Mouse (Mus musculus) spleen, adult 18-20 months (tissue): ENCODE measurements at regions not wholly inside any gene's neighbourhood (a gene's known extent, or its start where the extent isn't known, plus 50 kb on each side); places are given as distances from the start of the nearest gene placed in this dataset.

Experiments
- DNase-seq, 2 experiments: peaks; one replicate each; pipeline ENCODE4 v3.0.0; 2022; ENCODE audit warnings: mixed read lengths in 2 of 2

DNA sequence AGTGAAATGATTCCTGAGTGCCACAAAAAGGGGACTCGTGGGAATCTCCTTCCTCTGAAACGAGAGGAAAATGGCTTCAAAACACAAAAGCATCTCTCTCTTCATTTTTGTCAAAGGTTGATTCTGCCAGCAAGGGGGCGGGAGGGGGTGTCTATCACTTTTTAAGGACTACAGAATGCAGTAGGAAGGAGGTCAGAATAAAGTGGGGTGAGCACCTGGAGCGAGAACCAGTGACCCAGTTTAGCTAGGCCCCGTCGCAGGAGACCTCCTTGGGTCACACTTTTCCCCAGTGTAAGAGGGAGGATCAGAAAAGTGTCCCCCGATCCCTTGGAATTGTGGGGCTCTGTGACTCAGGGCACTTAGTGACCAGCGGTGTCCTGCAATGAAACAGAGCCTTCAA lies 133.1 kb downstream of the Tgfb2 start:
- DNase-seq = no peak

DNA sequence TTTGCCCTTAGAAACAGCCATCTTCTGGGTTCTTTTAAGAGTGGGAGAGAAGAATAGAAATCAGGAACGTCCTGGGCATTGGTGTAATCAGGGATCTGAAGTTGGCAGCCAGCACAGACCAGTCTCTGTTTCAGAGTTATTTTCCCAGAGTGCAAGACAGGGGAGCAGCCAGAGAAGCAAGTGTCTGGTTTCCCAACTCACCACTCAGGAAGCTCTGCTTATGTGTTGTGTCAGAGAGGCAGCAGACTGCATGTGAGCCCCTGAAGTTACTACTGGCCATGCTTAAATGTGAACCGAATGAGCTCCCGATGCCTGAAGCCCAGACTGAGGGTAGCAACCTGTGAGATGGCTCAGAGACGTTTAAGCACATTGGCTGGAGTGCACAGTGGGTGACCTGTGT lies 133.7 kb downstream of the Tgfb2 start:
- DNase-seq = no peak

DNA sequence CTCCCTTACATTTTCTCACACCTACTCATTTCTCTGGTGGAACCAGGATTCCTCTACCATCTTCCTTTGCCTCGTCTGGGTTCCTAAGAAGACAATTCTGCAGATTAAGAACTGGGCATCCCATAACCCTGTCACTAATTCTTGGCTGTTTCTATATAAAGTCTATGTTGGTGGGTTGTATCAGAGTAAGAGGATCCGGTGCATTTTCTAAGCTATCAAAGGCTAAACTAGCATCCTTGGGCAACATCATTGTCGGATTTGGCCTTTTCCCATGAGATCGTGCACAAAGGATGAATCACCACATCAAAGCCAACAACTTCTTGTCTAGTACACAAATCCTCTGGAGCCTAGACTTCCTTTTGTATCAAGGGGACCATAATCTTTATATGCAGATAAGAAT lies 137.3 kb downstream of the Tgfb2 start:
- no peak for DNase-seq

DNA sequence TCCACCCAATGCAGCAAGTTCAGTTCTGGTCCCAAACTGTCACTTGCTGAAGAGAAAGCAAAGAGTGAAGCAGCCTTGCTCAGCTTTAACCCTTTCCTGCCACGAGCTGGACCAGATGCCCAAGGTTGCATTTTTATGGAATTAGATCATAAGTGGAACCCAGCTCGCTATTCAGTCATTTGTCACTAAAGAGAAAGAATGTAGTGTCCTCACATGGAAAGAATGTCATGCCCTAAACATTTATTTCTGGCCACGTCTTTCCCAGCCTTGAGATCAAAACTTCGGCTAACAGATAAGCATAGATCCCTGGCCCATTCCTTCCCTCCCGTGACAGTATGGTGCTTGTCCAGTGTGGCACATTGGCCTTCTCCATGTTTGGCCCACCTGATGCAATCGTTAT lies 137.7 kb downstream of the Tgfb2 start:
- DNase-seq = no peak

GRCm38 (mm10) chr1:186567136-186567826 lies 138.5 kb downstream of the Tgfb2 start:
- DNase-seq = no peak

DNA sequence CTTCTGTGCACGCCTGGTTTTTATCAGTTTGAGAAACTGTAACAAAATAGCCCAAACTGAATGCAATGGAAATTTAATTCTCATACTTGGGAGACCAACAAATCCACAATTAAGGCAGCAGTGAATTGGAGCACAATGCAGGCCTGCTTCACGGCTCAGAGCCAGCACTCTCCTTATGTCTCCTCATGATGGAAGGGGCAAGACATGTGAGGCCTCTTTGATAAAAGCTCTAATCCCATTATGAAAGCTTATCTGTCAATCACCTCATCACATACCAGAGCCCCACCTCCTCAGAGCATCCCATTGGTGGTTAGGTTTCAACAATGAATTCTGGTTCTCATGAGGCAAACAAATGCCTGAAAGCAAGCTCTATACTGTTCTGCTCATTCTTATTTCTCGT lies 143.8 kb downstream of the Tgfb2 start:
- no peak for DNase-seq

GRCm38 (mm10) chr1:186555441-186555975 lies 150.3 kb downstream of the Tgfb2 start:
- DNase-seq = no peak

DNA sequence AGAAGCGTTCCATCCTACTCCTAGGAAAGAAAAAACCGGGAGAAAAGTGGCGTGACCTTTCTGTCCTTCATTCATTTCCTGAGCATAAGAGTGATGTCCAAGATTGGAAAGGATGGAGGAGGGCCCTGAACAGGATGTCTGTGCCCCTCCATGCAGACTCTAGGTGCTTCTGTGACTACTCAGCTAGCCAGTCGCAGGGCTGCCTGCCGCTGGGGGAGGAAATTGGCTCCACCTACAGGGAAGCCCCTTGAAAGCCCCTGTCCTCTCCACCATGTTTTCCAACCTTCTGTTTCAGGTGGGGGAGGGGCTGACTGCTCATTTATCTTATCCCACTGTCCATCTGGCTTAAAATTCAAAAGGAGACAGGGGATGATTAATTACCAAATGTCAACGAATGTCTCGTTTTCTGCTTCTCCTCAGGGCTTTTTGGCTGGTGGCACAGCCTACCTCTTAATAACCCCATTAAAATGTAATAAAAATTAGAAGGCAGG lies 151.2 kb downstream of the Tgfb2 start:
- DNase-seq = no peak

GRCm38 (mm10) chr1:186552689-186553088 lies 153.1 kb downstream of the Tgfb2 start:
- DNase-seq = no peak

DNA sequence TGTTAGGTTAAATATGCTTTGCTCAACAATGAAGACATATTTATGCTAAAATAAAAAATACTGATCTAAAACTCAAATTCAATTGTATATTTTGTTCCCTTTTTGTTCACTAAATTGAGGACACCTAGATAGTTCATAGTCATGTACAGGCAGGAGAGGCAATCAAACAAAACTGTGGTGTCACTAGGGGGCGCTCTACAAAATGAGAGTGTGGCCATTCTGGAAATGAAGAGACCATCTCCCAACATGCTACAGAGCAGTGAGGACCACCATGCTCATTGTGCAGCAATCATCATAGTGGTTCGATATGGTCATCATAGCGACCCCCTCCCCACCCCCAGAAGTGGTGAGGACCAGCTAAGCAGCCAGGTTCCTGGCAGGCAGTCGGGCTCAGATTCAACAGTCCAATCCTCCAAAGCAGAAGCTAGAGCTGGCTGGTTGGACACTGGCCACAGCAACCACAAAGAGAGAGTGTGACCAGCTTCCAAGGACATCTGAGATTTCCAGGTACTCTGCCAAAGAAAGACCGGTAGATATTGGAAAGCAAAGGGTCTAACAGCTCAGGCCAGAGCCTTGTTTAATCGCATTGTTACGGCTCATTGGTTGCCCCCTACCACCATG lies 155.4 kb downstream of the Tgfb2 start:
- DNase-seq = peak in 1 of 2 experiments; percentile 1

- DNase-seq = no peak
Measured at GRCm38 (mm10) chr1:186549207-186549606, 156.6 kb downstream of the Tgfb2 start.

- no peak for DNase-seq
Measured at GRCm38 (mm10) chr1:186546386-186547185, 159.2 kb downstream of the Tgfb2 start.

DNA sequence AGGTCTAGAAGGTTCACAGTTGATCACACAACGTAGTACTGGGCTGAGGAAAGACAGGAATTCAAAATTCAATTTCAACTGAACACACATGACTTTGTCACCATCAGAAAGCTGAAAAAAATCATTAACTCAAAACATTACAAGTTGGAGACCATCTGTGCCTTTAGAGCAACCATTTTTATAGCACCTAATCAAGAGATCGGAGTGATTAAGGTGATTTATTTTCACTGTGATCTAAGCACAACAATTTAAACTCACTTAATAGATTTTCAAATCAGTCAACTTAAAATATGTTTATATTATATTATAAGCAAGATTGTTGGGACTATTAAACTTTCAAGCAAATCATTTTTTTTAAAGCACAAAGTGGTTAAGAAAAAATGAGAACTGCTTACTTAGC lies 165.7 kb downstream of the Tgfb2 start:
- no peak for DNase-seq

DNA sequence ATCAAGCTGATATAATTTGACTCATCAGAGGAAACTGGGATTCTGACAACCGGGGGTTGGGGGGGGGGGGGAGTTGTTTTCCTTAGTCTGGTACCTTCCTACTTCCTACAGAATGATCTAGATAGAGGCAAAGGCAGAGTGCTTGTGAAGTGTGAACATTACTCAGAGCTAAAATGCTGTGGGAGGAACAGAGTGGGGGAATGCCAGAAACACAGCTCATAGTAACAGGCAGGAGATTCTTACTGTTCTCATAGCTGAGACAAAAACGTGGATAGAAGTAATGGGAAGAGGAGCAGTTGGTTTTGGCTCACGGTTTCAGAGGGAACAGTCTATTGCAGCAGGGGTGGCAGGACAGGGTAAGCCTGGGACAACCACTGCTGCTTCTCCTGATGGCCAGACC lies 167.6 kb downstream of the Tgfb2 start:
- DNase-seq = no peak

GRCm38 (mm10) chr1:186515976-186516375 lies 189.8 kb downstream of the Tgfb2 start:
- no peak for DNase-seq

- DNase-seq = no peak
Measured at GRCm38 (mm10) chr1:186515071-186515470, 190.7 kb downstream of the Tgfb2 start.

- DNase-seq = no peak
Measured at GRCm38 (mm10) chr1:186513861-186514260, 191.9 kb downstream of the Tgfb2 start.

DNA sequence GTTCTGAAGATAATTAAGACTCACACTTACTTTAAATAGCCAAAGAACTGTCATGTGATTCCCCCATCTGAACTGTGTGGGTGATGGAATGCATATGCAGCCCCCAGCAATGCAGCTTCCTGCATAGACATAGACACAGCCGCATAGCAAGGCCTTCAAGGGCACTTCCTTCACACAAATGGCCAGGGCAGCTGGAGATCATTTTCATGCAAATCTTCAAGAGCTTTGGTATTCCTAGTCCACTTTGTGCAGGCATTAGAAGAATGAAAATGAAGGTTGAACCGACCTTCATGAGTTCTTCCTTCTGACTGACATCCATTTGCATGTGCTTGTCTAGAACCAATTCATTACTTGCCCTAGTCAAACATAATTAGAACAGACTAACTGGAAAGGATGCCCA lies 195.3 kb downstream of the Tgfb2 start:
- DNase-seq = no peak

GRCm38 (mm10) chr1:186508358-186508757 lies 197.4 kb downstream of the Tgfb2 start:
- no peak for DNase-seq

- no peak for DNase-seq
Measured at GRCm38 (mm10) chr1:186507956-186508355, 197.8 kb downstream of the Tgfb2 start.

DNA sequence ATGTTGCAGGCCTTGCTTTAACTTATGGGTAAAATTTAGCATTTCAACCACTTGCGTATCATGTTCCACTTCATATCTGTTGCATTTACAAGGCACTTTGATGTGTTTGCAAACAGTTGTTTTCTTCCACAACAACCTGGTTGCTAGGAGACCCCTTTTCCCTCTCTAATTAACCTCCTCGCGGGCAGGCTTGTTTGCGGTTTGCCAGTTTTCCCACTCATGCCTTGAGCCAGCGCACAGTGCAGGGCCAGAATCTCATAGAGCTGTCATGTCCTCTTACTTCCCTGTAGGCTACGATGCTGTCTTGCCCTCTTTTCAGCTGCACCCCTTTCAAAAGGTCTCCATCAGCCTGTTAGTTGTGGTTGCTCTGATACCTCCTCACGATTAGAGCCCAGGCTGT lies 199.3 kb downstream of the Tgfb2 start:
- no peak for DNase-seq

DNA sequence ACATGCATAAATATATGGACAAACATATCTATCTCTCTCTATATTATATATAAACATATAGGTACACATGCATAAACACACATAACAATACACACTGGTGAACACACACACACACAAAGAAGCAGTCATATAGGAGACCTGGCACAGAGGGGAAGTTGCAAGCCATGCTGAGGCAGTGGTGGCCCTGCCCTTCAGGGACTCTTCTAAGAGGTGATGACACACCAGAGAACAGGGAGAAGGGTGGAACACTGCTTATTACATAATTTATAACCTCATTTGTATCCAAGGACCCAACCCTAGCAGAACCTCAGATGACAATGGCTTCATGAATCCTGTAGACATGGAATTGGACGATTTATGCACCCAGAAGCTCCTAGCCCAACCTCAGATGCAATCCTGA lies 199.9 kb downstream of the Tgfb2 start:
- no peak for DNase-seq

- no peak for DNase-seq
Measured at GRCm38 (mm10) chr1:186505051-186505711, 200.6 kb downstream of the Tgfb2 start.
